ENCODE assay signal across 8 mouse cellular contexts in the genomic region with DNA sequence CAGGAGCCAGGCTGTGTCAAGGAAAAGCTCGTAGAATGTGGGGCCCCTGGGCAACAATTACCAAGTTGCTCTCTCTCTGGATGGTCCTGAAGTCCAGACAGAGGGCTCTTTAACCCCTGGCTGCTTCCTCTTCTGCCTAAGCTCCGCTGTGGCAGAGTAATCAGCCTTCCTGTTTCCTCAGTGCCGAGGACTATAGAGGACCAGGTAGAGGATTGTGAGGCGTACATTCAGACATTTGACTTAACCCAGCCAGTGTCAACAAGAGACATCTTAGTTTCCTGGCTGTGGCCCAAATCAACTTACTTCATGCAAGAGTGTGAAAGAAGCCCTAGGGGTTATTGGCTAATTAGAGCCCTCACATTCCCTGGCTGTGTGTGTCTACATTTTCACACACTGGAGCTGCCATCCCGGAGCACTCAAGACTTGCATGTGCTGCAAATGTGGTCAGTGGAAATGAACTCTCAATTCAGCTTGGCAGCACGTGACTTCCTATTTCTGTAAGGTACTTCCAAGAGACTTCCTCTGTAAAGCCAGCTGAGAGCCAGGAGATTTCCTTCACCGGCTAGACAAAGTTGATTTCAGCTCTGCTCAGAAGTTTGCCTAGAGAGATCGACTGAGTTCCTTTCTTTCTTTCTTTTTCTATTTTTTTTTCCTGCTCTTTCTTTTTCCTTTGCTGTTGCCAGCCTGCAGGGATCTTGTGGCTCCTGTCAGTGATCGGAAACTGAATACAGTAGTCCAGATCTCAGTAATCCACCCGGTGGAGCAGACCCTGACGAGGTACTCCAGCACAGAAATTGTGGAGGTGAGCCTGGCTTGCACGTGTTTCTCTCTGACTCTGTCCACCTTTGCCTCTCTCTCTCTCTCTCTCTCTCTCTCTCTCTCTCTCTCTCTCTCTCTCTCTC.
A peak's percentile ranks its signal among the peaks of the same experiment; 100 is the strongest.
DNase-seq lines count a peak whose midpoint lies in the region; ATAC-seq and TF ChIP-seq lines count a peak whose summit lies in the region.

No protein-coding gene starts in this region.

- TF ChIP-seq CTCF in kidney, adult 2 months (conservative IDR thresholded peaks at IDR 0.05; ENCODE audit: insufficient read depth, insufficient read length, low read depth, low read length), result no peak
- no peak for TF ChIP-seq CTCF in olfactory bulb, adult 2 months (IDR thresholded peaks at IDR 0.05; ENCODE audit: insufficient read depth, low read depth, low read length)

- ATAC-seq in lung, embryonic 16.5 days (ENCODE audit: low read depth), result peak; percentile 86

- H3K4me2 ChIP-seq in lung, embryonic 16.5 days (ENCODE audit: low read depth, low read length), result peak overlapping the region; percentile 55

- WGBS in kidney, adult 2 months, result 7% methylated on average over 12 of the region's 12 CpGs
- WGBS in lung, embryonic 16.5 days, result 12% methylated on average over 12 of the region's 12 CpGs
- 30% methylated on average over 12 of the region's 12 CpGs for WGBS in olfactory bulb, adult 2 months

- no peak for TF ChIP-seq POLR2A in kidney, adult 2 months (IDR thresholded peaks at IDR 0.05; ENCODE audit: low read depth, low read length)
- no peak for TF ChIP-seq POLR2A in olfactory bulb, adult 2 months (IDR thresholded peaks at IDR 0.05; ENCODE audit: insufficient read depth, low read depth, low read length)

- H3K27me3 ChIP-seq in kidney, adult 2 months (replicated peaks; ENCODE audit: control insufficient read depth, insufficient read depth, low read length), result no peaks in the 10 kb centered on the region
- H3K27me3 ChIP-seq in lung, embryonic 16.5 days (ENCODE audit: control insufficient read depth, insufficient read depth, low read depth, low read length), result no peaks in the 10 kb centered on the region

- H3K9ac ChIP-seq in lung, embryonic 16.5 days (ENCODE audit: low read length), result peak overlapping the region; percentile 55

- H3K36me3 ChIP-seq in kidney, adult 2 months (ENCODE audit: control insufficient read depth, insufficient read depth, low read length), result no peaks in the 10 kb centered on the region
- H3K36me3 ChIP-seq in lung, embryonic 16.5 days (ENCODE audit: control insufficient read depth, insufficient read depth, low read length), result no peaks in the 10 kb centered on the region

- peak overlapping the region; percentile 56 for H3K27ac ChIP-seq in kidney, adult 2 months (ENCODE audit: insufficient read depth, low read depth, low read length)
- H3K27ac ChIP-seq in lung, embryonic 16.5 days (ENCODE audit: low read length), result peak overlapping the region; percentile 57
- H3K27ac ChIP-seq in olfactory bulb, adult 2 months (ENCODE audit: insufficient read depth, low read depth, low read length), result peak overlapping the region; percentile 26

- no peaks in the 10 kb centered on the region for H3K4me1 ChIP-seq in kidney, adult 2 months (ENCODE audit: control insufficient read depth, insufficient read depth, low read length)
- peaks cover 18% of the 10 kb centered on the region for H3K4me1 ChIP-seq in lung, embryonic 16.5 days (replicated peaks; ENCODE audit: control insufficient read depth, insufficient read depth, low read length)
- peaks cover 9% of the 10 kb centered on the region for H3K4me1 ChIP-seq in olfactory bulb, adult 2 months (ENCODE audit: control insufficient read depth, insufficient read depth, low read length)

- DNase-seq in cerebellum, adult 9-10 months, result peak; percentile 14
- DNase-seq in cerebellum, adult 11-12 months, result no peak
- peak; percentile 39 for DNase-seq in c-Kit-positive CD71-negative TER-119-negative erythroid progenitor cells, embryonic 14.5 days (ENCODE audit: low read depth)
- peak; percentile 63 to 65 for DNase-seq in heart, adult 9 months (ENCODE audit: low spot score in 2 of 2)
- DNase-seq in kidney, adult 2 months, result peak; percentile 79
- no peak for DNase-seq in cerebellum, adult 11 months

- H3K9me3 ChIP-seq in lung, embryonic 16.5 days (ENCODE audit: control insufficient read depth, low read length), result no peaks in the 10 kb centered on the region

- peak overlapping the region; percentile 48 for H3K4me3 ChIP-seq in kidney, adult 2 months (ENCODE audit: insufficient read depth, low read depth, low read length)
- peak overlapping the region; percentile 45 for H3K4me3 ChIP-seq in lung, embryonic 16.5 days (ENCODE audit: low read length)
- H3K4me3 ChIP-seq in olfactory bulb, adult 2 months (ENCODE audit: insufficient read depth, low read depth, low read length), result no peak overlapping the region

Comparison
In these comparisons a context has a peak if more than half of its experiments do, and no peak if none do; other contexts are left out.
1. DNase-seq: peak in cerebellum, adult 9-10 months (single experiment), c-Kit-positive CD71-negative TER-119-negative erythroid progenitor cells, embryonic 14.5 days (single experiment), heart, adult 9 months (2 of 2) and kidney, adult 2 months (single experiment); none in cerebellum, adult 11-12 months (single experiment) and cerebellum, adult 11 months (single experiment).
2. Peak in every context shown above with its lines, with median percentiles within 50 percentile points of each other: H3K27ac ChIP-seq.